ENCODE assay signal across 8 mouse cellular contexts in genomic region chr19:3389089-3389488, GRCm38 (mm10). TPM values are rescaled to one million over a fixed set of nuclear protein-coding genes. Genes with fewer than 3 reads are reported as not detected.
DNase-seq lines count a peak whose midpoint lies in the region; ATAC-seq and TF ChIP-seq lines count a peak whose summit lies in the region.

No protein-coding gene starts in this region.

- peak overlapping the region; percentile 68 for H3K9ac ChIP-seq in lung, embryonic 16.5 days (ENCODE audit: low read length)

- H3K4me1 ChIP-seq in G1E (ENCODE audit: insufficient read depth, low read depth, low read length), result peaks cover 14% of the 10 kb centered on the region
- H3K4me1 ChIP-seq in lung, embryonic 16.5 days (replicated peaks; ENCODE audit: control insufficient read depth, insufficient read depth, low read length), result peaks cover 6% of the 10 kb centered on the region

- peak overlapping the region; percentile 97 for H3K4me2 ChIP-seq in lung, embryonic 16.5 days (ENCODE audit: low read depth, low read length)

- peaks cover 13% of the 10 kb centered on the region for H3K9me3 ChIP-seq in G1E (replicated peaks)
- H3K9me3 ChIP-seq in lung, embryonic 16.5 days (ENCODE audit: control insufficient read depth, low read length), result peaks cover 4% of the 10 kb centered on the region; the same call in 1 of the 2 replicates

- H3K27me3 ChIP-seq in G1E (ENCODE audit: insufficient read depth, low read length), result peaks cover 14% of the 10 kb centered on the region
- H3K27me3 ChIP-seq in lung, embryonic 16.5 days (ENCODE audit: control insufficient read depth, insufficient read depth, low read depth, low read length), result no peaks in the 10 kb centered on the region

- ATAC-seq in G1E (ENCODE audit: extremely low read depth, insufficient number of reproducible peaks, low FRiP score, poor library complexity, severe bottlenecking), result peak; percentile 50; the same call in 1 of the 2 replicates
- peak; percentile 90 to 96 for ATAC-seq in hematopoietic stem cell, adult 5-6 weeks (replicated peaks in 1 of 2; ENCODE audit: insufficient read depth in 1 of 2, low FRiP score in 2 of 2, low TSS enrichment in 1 of 2, low read depth in 1 of 2, poor library complexity in 2 of 2, severe bottlenecking in 2 of 2)
- ATAC-seq in lung, embryonic 16.5 days (ENCODE audit: low read depth), result peak; percentile 96

- H3K4me3 ChIP-seq in G1E (ENCODE audit: low read depth, low read length), result peak overlapping the region; percentile 69
- peak overlapping the region; percentile 54 for H3K4me3 ChIP-seq in lung, embryonic 16.5 days (ENCODE audit: low read length)

- no peak; the same call in 1 of the 2 replicates for TF ChIP-seq CTCF in G1E (IDR thresholded peaks at IDR 0.05; ENCODE audit: low read depth, low read length)

- peak; percentile 77 for DNase-seq in G1E (ENCODE audit: low spot score)
- peak; percentile 34 for DNase-seq in cerebellum, adult 8-10 months
- peak; percentile 77 for DNase-seq in forelimb bud, embryonic 11.5 days (ENCODE audit: low read depth, low spot score)
- DNase-seq in layer of hippocampus, adult 9-11 months, result peak; percentile 84
- peak; percentile 88 for DNase-seq in ovary, postnatal 14 days (ENCODE audit: low spot score)
- DNase-seq in thymus, postnatal 10 days (ENCODE audit: low spot score in 2 of 2), result peak; percentile 89 to 93

- peaks cover 23% of the 10 kb centered on the region for H3K36me3 ChIP-seq in G1E (replicated peaks)
- H3K36me3 ChIP-seq in lung, embryonic 16.5 days (ENCODE audit: control insufficient read depth, insufficient read depth, low read length), result 0 out of 2 replicates have a peak, but pooled peaks cover 4% of the 10 kb centered on the region

- H3K27ac ChIP-seq in lung, embryonic 16.5 days (ENCODE audit: low read length), result no peak overlapping the region

- 1% methylated on average over 39 of the region's 43 CpGs for WGBS in lung, embryonic 16.5 days

RNA-seq across cellular contexts. Expression of gene Tesmin, which starts 0.4 kb away (rescaled TPM):
- total RNA-seq in G1E (2014; fragmentation: Nextera tagmentation) (not detected in 2 replicates), G1E (2017) (0.33 and 0.52 TPM in 2 replicates)
- polyA plus RNA-seq in G1E (2012), result 0.17 and 0.25 TPM in 2 replicates
- total RNA-seq in hematopoietic stem cell, adult 5-6 weeks (2017), result 0.30 and 2.1 TPM in 2 replicates
- 0.40 and 0.51 TPM in 2 replicates for polyA plus RNA-seq in lung, embryonic 16.5 days (2015; fragmentation: Nextera tagmentation; extraction: Ambion mirVana)

RNA-seq across cellular contexts. Expression of gene Gal, which starts 25.3 kb away (rescaled TPM):
- total RNA-seq in G1E (2014; fragmentation: Nextera tagmentation) (not detected in 2 replicates), G1E (2017) (not detected in 2 replicates)
- polyA plus RNA-seq in G1E (2012), result not detected in 2 replicates
- not detected in 2 replicates for total RNA-seq in hematopoietic stem cell, adult 5-6 weeks (2017)
- 1.3 and 2.8 TPM in 2 replicates for polyA plus RNA-seq in lung, embryonic 16.5 days (2015; fragmentation: Nextera tagmentation; extraction: Ambion mirVana)

Comparison
In these comparisons a context has a peak if more than half of its experiments do, and no peak if none do; other contexts are left out.
1. DNase-seq: peak in every context shown above with its lines; median percentile 91 in thymus, postnatal 10 days; 88 in ovary, postnatal 14 days; 84 in layer of hippocampus, adult 9-11 months; 77 in G1E; 77 in forelimb bud, embryonic 11.5 days; 34 in cerebellum, adult 8-10 months.